ENCODE assay signal across 7 mouse cellular contexts in genomic region chr13:38345431-38345820, GRCm38 (mm10). TPM values are rescaled to one million over a fixed set of nuclear protein-coding genes. Genes with fewer than 3 reads are reported as not detected.
DNase-seq lines count a peak whose midpoint lies in the region; ATAC-seq and TF ChIP-seq lines count a peak whose summit lies in the region.

No protein-coding gene starts in this region.

- no peaks in the 10 kb centered on the region for H3K4me1 ChIP-seq in lung, adult 2 months (ENCODE audit: control insufficient read depth, insufficient read depth, low read length)
- peaks cover 20% of the 10 kb centered on the region for H3K4me1 ChIP-seq in forebrain, embryonic 11.5 days (replicated peaks; ENCODE audit: control insufficient read depth, insufficient read depth, low read length)
- H3K4me1 ChIP-seq in intestine, embryonic 15.5 days (replicated peaks): peaks cover 26% of the 10 kb centered on the region
- peaks cover 28% of the 10 kb centered on the region for H3K4me1 ChIP-seq in midbrain, embryonic 15.5 days

- H3K27ac ChIP-seq in forebrain, embryonic 11.5 days (ENCODE audit: low read depth, low read length): no peak overlapping the region
- H3K27ac ChIP-seq in intestine, embryonic 15.5 days: no peak overlapping the region
- H3K27ac ChIP-seq in midbrain, embryonic 15.5 days: no peak overlapping the region

- TF ChIP-seq CTCF in lung, adult 2 months (IDR thresholded peaks at IDR 0.05; ENCODE audit: insufficient read depth, low read length): no peak

- peak; percentile 45; the same call in 1 of the 2 replicates for ATAC-seq in forebrain, embryonic 11.5 days (replicated peaks; ENCODE audit: low FRiP score)
- ATAC-seq in intestine, embryonic 15.5 days: peak; percentile 37
- peak; percentile 49 for ATAC-seq in midbrain, embryonic 15.5 days (replicated peaks)

- peaks cover 46% of the 10 kb centered on the region for H3K27me3 ChIP-seq in forebrain, embryonic 11.5 days (ENCODE audit: control insufficient read depth, insufficient read depth, low read length)
- H3K27me3 ChIP-seq in intestine, embryonic 15.5 days (replicated peaks): peaks cover 37% of the 10 kb centered on the region
- H3K27me3 ChIP-seq in midbrain, embryonic 15.5 days (replicated peaks): peaks cover 53% of the 10 kb centered on the region

- no peaks in the 10 kb centered on the region for H3K36me3 ChIP-seq in forebrain, embryonic 11.5 days (ENCODE audit: control insufficient read depth, insufficient read depth, low read length)
- no peaks in the 10 kb centered on the region for H3K36me3 ChIP-seq in intestine, embryonic 15.5 days
- H3K36me3 ChIP-seq in midbrain, embryonic 15.5 days (replicated peaks): no peaks in the 10 kb centered on the region

- no peak overlapping the region; the same call in 1 of the 2 replicates for H3K9ac ChIP-seq in forebrain, embryonic 11.5 days (ENCODE audit: low read length)
- H3K9ac ChIP-seq in intestine, embryonic 15.5 days: peak overlapping the region; percentile 34
- peak overlapping the region; percentile 38 for H3K9ac ChIP-seq in midbrain, embryonic 15.5 days

- DNase-seq in lung, adult 2 months: peak; percentile 12
- DNase-seq in lung, postnatal 14 days: no peak
- peak; percentile 67 for DNase-seq in forebrain, embryonic 11.5 days (ENCODE audit: low spot score)
- DNase-seq in urinary bladder, postnatal 4 days (ENCODE audit: low spot score in 2 of 2): no peak
- no peak for DNase-seq in layer of hippocampus, postnatal 36 days

- peak overlapping the region; percentile 63 for H3K4me2 ChIP-seq in forebrain, embryonic 11.5 days (ENCODE audit: low read depth, low read length, severe bottlenecking)
- peak overlapping the region; percentile 94 for H3K4me2 ChIP-seq in intestine, embryonic 15.5 days (replicated peaks)
- H3K4me2 ChIP-seq in midbrain, embryonic 15.5 days: peak overlapping the region; percentile 83

- H3K4me3 ChIP-seq in lung, adult 2 months (replicated peaks; ENCODE audit: extremely low read depth, low read depth, low read length): peak overlapping the region; percentile 68
- peak overlapping the region; percentile 38 for H3K4me3 ChIP-seq in forebrain, embryonic 11.5 days (ENCODE audit: low read depth, low read length)
- H3K4me3 ChIP-seq in intestine, embryonic 15.5 days (replicated peaks): peak overlapping the region; percentile 45
- H3K4me3 ChIP-seq in midbrain, embryonic 15.5 days: peak overlapping the region; percentile 45

- WGBS in lung, adult 2 months: under 1% methylated on average over 32 of the region's 32 CpGs
- 2% methylated on average over 32 of the region's 32 CpGs for WGBS in forebrain, embryonic 11.5 days
- 2% methylated on average over 31 of the region's 32 CpGs for WGBS in intestine, embryonic 15.5 days
- WGBS in midbrain, embryonic 15.5 days: 2% methylated on average over 32 of the region's 32 CpGs

- TF ChIP-seq POLR2A in lung, adult 2 months (IDR thresholded peaks at IDR 0.05; ENCODE audit: borderline replicate concordance, extremely low read depth, low read depth, low read length): no peak

- H3K9me3 ChIP-seq in forebrain, embryonic 11.5 days (ENCODE audit: control insufficient read depth, low read length): no peaks in the 10 kb centered on the region
- no peaks in the 10 kb centered on the region for H3K9me3 ChIP-seq in intestine, embryonic 15.5 days
- no peaks in the 10 kb centered on the region for H3K9me3 ChIP-seq in midbrain, embryonic 15.5 days

RNA-seq across cellular contexts. Expression of gene Bmp6, which starts 0.5 kb away (rescaled TPM):
- 193 and 202 TPM in 2 replicates for polyA plus RNA-seq in lung, adult 2 months (2012; rRNA removed)
- polyA plus RNA-seq in forebrain, embryonic 11.5 days (2014; fragmentation: Nextera tagmentation; extraction: Ambion mirVana): 2.2 and 3.7 TPM in 2 replicates
- 1.5 and 1.6 TPM in 2 replicates for polyA plus RNA-seq in intestine, embryonic 15.5 days (2015; fragmentation: Nextera tagmentation; extraction: Ambion mirVana)
- 3.3 and 4.2 TPM in 2 replicates for polyA plus RNA-seq in midbrain, embryonic 15.5 days (2015; fragmentation: Nextera tagmentation; extraction: Ambion mirVana)
- total RNA-seq in layer of hippocampus, postnatal 36 days (2021): 1 to 10 TPM; 3.0 to 6.4 TPM

Comparison
In these comparisons a context has a peak if more than half of its experiments do, and no peak if none do; other contexts are left out.
1. DNase-seq: peak in lung, adult 2 months (single experiment) and forebrain, embryonic 11.5 days (single experiment); none in lung, postnatal 14 days (single experiment), urinary bladder, postnatal 4 days (0 of 2) and layer of hippocampus, postnatal 36 days (0 of 2).
2. RNA of gene Bmp6, which starts 0.5 kb away (polyA plus RNA-seq): 193 to 202 TPM in lung, adult 2 months; 3.3 to 4.2 TPM in midbrain, embryonic 15.5 days, 2.2 to 3.7 TPM in forebrain, embryonic 11.5 days and 1.5 to 1.6 TPM in intestine, embryonic 15.5 days; every median in the first group is over 10 times any median in the second.
3. Peak in every context shown above with its lines, with median percentiles within 50 percentile points of each other: H3K4me3 ChIP-seq, ATAC-seq and H3K4me2 ChIP-seq.